Mouse (Mus musculus): ENCODE data around the gene Rbms3.

GRCm38 (mm10) chr9:117210344-117210743 is 419.4 kb downstream of the Rbms3 start:
- no peak for TF ChIP-seq EP300 (IDR thresholded peaks at IDR 0.05; ENCODE audit: insufficient read depth, low read depth, low read length)
- no peak for TF ChIP-seq CTCF (IDR thresholded peaks at IDR 0.05)
- TF ChIP-seq POLR2A (IDR thresholded peaks at IDR 0.05; ENCODE audit: insufficient read depth, low read depth, low read length), result no peak
